Comparison of ENCODE assay signal across 8 mouse cellular contexts in genomic region chr5:130029142-130029897, GRCm38 (mm10). TPM values are rescaled to one million over a fixed set of nuclear protein-coding genes. Genes with fewer than 3 reads are reported as not detected.
DNase-seq lines count a peak whose midpoint lies in the region; ATAC-seq and TF ChIP-seq lines count a peak whose summit lies in the region.

Gene Asl (minus strand): TSS chr5:130029247.
Gene Crcp (plus strand): TSS chr5:130029290.

- peak; percentile 64 to 68 for DNase-seq in CD8-positive naive resting alpha-beta T cell, adult 2 months (ENCODE audit: low read depth in 2 of 2, low spot score in 2 of 2)
- peak; percentile 65 for DNase-seq in c-Kit-negative CD71-positive TER-119-positive erythroid progenitor cells, embryonic 14.5 days (ENCODE audit: low read depth, low spot score)
- peak; percentile 44 for DNase-seq in fibroblast of lung, adult 2 months (ENCODE audit: low read depth)
- peak; percentile 89 for DNase-seq in kidney, postnatal 10 days
- DNase-seq in liver, embryonic 11.5 days (ENCODE audit: low spot score): peak; percentile 84
- peak; percentile 82 for DNase-seq in splenic B cell, adult 2 months (ENCODE audit: low read depth, low spot score)

- TF ChIP-seq POLR2A in myocyte (IDR thresholded peaks at IDR 0.05; ENCODE audit: insufficient read length, low read depth): peak; percentile 90

- peak within 1 kb of the TSS; percentile 90 for H3K4me2 ChIP-seq in heart, embryonic 13.5 days
- peak within 1 kb of the TSS; percentile 80 for H3K4me2 ChIP-seq in liver, embryonic 11.5 days
- H3K4me2 ChIP-seq in myocyte (ENCODE audit: low read depth): peak within 1 kb of the TSS; percentile 93

- peak within 1 kb of the TSS; percentile 76 for H3K4me3 ChIP-seq in heart, embryonic 13.5 days
- H3K4me3 ChIP-seq in liver, embryonic 11.5 days (ENCODE audit: low read depth, low read length): peak within 1 kb of the TSS; percentile 76
- peak within 1 kb of the TSS; percentile 69 for H3K4me3 ChIP-seq in myocyte

- peak within 1 kb of the TSS; percentile 93 for H3K27ac ChIP-seq in heart, embryonic 13.5 days (replicated peaks)
- peak within 1 kb of the TSS; percentile 82 for H3K27ac ChIP-seq in liver, embryonic 11.5 days (ENCODE audit: low read depth, low read length)

- WGBS in heart, embryonic 13.5 days: 1% methylated on average over 51 of the region's 51 CpGs
- 1% methylated on average over 51 of the region's 51 CpGs for WGBS in liver, embryonic 11.5 days

- H3K9me3 ChIP-seq in heart, embryonic 13.5 days: no peaks in the 10 kb centered on the region
- H3K9me3 ChIP-seq in liver, embryonic 11.5 days (ENCODE audit: control insufficient read depth, low read length): no peaks in the 10 kb centered on the region

- H3K9ac ChIP-seq in heart, embryonic 13.5 days: peak within 1 kb of the TSS; percentile 84
- peak within 1 kb of the TSS; percentile 79 for H3K9ac ChIP-seq in liver, embryonic 11.5 days (ENCODE audit: low read depth, low read length)

- peaks cover 11% of the 10 kb centered on the region; the same call in 1 of the 2 replicates for H3K4me1 ChIP-seq in heart, embryonic 13.5 days
- peaks cover 18% of the 10 kb centered on the region for H3K4me1 ChIP-seq in liver, embryonic 11.5 days (replicated peaks; ENCODE audit: control insufficient read depth, insufficient read depth, low read length)

- peak; percentile 61 for ATAC-seq in heart, embryonic 13.5 days (ENCODE audit: extremely low read depth, insufficient number of reproducible peaks, low FRiP score, low TSS enrichment)
- peak; percentile 81 for ATAC-seq in liver, embryonic 11.5 days (replicated peaks; ENCODE audit: low FRiP score)

- H3K79me2 ChIP-seq in myocyte (ENCODE audit: control insufficient read depth, insufficient read depth): peaks cover 28% of the 10 kb centered on the region

- H3ac ChIP-seq in myocyte (ENCODE audit: control insufficient read depth, insufficient read length): peak within 1 kb of the TSS; percentile 74

- H3K27me3 ChIP-seq in heart, embryonic 13.5 days (replicated peaks): peaks cover 27% of the 10 kb centered on the region
- no peaks in the 10 kb centered on the region; the same call in 1 of the 2 replicates for H3K27me3 ChIP-seq in liver, embryonic 11.5 days (replicated peaks; ENCODE audit: control insufficient read depth, insufficient read depth, low read length)
- H3K27me3 ChIP-seq in myocyte (ENCODE audit: control insufficient read depth, insufficient read depth, insufficient read length): no peaks in the 10 kb centered on the region
- no peaks in the 10 kb centered on the region for H3K27me3 ChIP-seq in splenic B cell, adult 2 months (ENCODE audit: control insufficient read depth, insufficient read depth, low read length, poor library complexity, severe bottlenecking)

- no peaks in the 10 kb centered on the region for H3K36me3 ChIP-seq in heart, embryonic 13.5 days
- H3K36me3 ChIP-seq in liver, embryonic 11.5 days (ENCODE audit: control insufficient read depth, insufficient read depth, low read length): no peaks in the 10 kb centered on the region
- H3K36me3 ChIP-seq in myocyte (ENCODE audit: control insufficient read depth, insufficient read depth): no peaks in the 10 kb centered on the region
- H3K36me3 ChIP-seq in splenic B cell, adult 2 months (ENCODE audit: control insufficient read depth, insufficient read depth, low read length, poor library complexity, severe bottlenecking): no peaks in the 10 kb centered on the region; the same call in 1 of the 2 replicates

TF ChIP-seq in myocyte, 11 proteins besides CTCF, POLR2A, EP300 and RAD21:
- TF ChIP-seq POLR2AphosphoS2 (IDR thresholded peaks at IDR 0.05; ENCODE audit: insufficient read length, low read depth) (peak; percentile 84), CEBPB (IDR thresholded peaks at IDR 0.05; ENCODE audit: insufficient read depth, poor library complexity, severe bottlenecking) (no peak)
TF ChIP-seq in myocyte: peak in this region for 1.

RNA-seq across cellular contexts. Expression of gene Asl, which starts in this region (rescaled TPM):
- polyA plus RNA-seq in heart, embryonic 13.5 days (2015; fragmentation: Nextera tagmentation; extraction: Ambion mirVana): 18.4 and 18.7 TPM in 2 replicates
- 51.8 and 61.0 TPM in 2 replicates for polyA plus RNA-seq in liver, embryonic 11.5 days (2014; fragmentation: Nextera tagmentation; extraction: Ambion mirVana)
- 45.8 TPM for polyA plus RNA-seq in myocyte (2012; fragmentation: generic; extraction: Trizol)

RNA-seq across cellular contexts. Expression of gene Crcp, which starts in this region (rescaled TPM):
- 23.8 and 27.0 TPM in 2 replicates for polyA plus RNA-seq in heart, embryonic 13.5 days (2015; fragmentation: Nextera tagmentation; extraction: Ambion mirVana)
- polyA plus RNA-seq in liver, embryonic 11.5 days (2014; fragmentation: Nextera tagmentation; extraction: Ambion mirVana): 30.8 and 34.8 TPM in 2 replicates
- 30.8 TPM for polyA plus RNA-seq in myocyte (2012; fragmentation: generic; extraction: Trizol)

Comparison
In these comparisons a context has a peak if more than half of its experiments do, and no peak if none do; other contexts are left out.
1. Peak in every context shown above with its lines: DNase-seq, ATAC-seq, H3K4me3 ChIP-seq and H3K27ac ChIP-seq.